Comparison of ENCODE assay signal across 13 mouse cellular contexts in genomic region chr8:92224929-92225328, GRCm38 (mm10).
"Had no signal": no experiment of that assay in that cellular context is flagged by ENCODE, and none has a peak within 500 bp of the region (broad histone marks: within the 10 kb centered on the region; RNA-seq: fewer than 3 reads in every experiment).

No protein-coding gene starts in this region.

- DNase-seq: kidney, adult 2 months; kidney, postnatal 25 days; layer of hippocampus, adult 9-11 months; liver; lung, adult 18-20 months; lung, postnatal 14 days; lung, postnatal 4 days; right cerebral cortex, postnatal 25 days; spleen, adult 18-20 months; thymus, adult 18-20 months; thymus, postnatal 36 days had no signal

- ATAC-seq: liver, embryonic 12.5 days; midbrain, embryonic 15.5 days had no signal
